Mouse (Mus musculus) myocyte (in vitro differentiated cells): ENCODE data around the gene Ccdc184.

Experiments used
- MAX ChIP-seq: IDR thresholded peaks from one replicate; pipeline ENCODE4 v1.6.1; 2011; ENCODE audit warnings: low read depth, mild to moderate bottlenecking, control low read depth
- MYOD1 ChIP-seq, 3 experiments: IDR thresholded peaks; one replicate each; pipeline ENCODE4 v1.6.1; 2011; ENCODE audit warnings: control low read depth in 2 of 3, low read depth in 2 of 3, mild to moderate bottlenecking in 2 of 3, moderate library complexity in 1 of 3; ENCODE audit not compliant: insufficient read length in 2 of 3, control insufficient read depth in 1 of 3
- MYOG ChIP-seq, 3 experiments: IDR thresholded peaks; one replicate each; pipeline ENCODE4 v1.6.1; 2011; ENCODE audit warnings: control low read depth in 2 of 3, low read depth in 2 of 3, mild to moderate bottlenecking in 2 of 3; ENCODE audit not compliant: insufficient read length in 2 of 3, control insufficient read depth in 1 of 3, insufficient read depth in 1 of 3
- POLR2A ChIP-seq: IDR thresholded peaks from one replicate; pipeline ENCODE4 v1.6.1; 2011; ENCODE audit warnings: low read depth, mild to moderate bottlenecking, control low read depth, moderate library complexity; ENCODE audit not compliant: insufficient read length
- SRF ChIP-seq: IDR thresholded peaks from one replicate; pipeline ENCODE4 v1.6.1; 2011; ENCODE audit warnings: low read depth; ENCODE audit not compliant: control insufficient read depth, insufficient read length
- TCF12 ChIP-seq: IDR thresholded peaks from one replicate; pipeline ENCODE4 v1.6.1; 2011; ENCODE audit warnings: mild to moderate bottlenecking, control low read depth; ENCODE audit not compliant: poor library complexity, insufficient read depth, severe bottlenecking
- TCF3 ChIP-seq: IDR thresholded peaks from one replicate; pipeline ENCODE4 v1.6.1; 2011; ENCODE audit warnings: low read depth, control low read depth; ENCODE audit not compliant: insufficient read length
- USF1 ChIP-seq: IDR thresholded peaks from one replicate; pipeline ENCODE4 v1.6.1; 2011; ENCODE audit warnings: low read depth, mild to moderate bottlenecking, control low read depth, moderate library complexity

GRCm38 (mm10) chr15:98131451-98131850, 35.5 kb upstream of the Ccdc184 start:
- TF ChIP-seq POLR2A (no peak), MYOD1 (IDR thresholded peaks at IDR 0.05; ENCODE audit: control insufficient read depth in 1 of 3, insufficient read length in 2 of 3, low read depth in 2 of 3) (no peak), TCF12 (no peak), USF1 (no peak), SRF (no peak), MAX (no peak), MYOG (IDR thresholded peaks at IDR 0.05; ENCODE audit: control insufficient read depth in 1 of 3, insufficient read depth in 1 of 3, insufficient read length in 2 of 3, low read depth in 2 of 3) (no peak), TCF3 (no peak)
